Mouse (Mus musculus) myocyte (in vitro differentiated cells): ENCODE data around the gene Filip1. TPM values are rescaled to one million over a fixed set of nuclear protein-coding genes. Genes with fewer than 3 reads are reported as not detected.

ENCODE experiments used
- H3K27me3 ChIP-seq: one replicate; pipeline ENCODE4 v1.6.1; 2011; ENCODE audit not compliant: control insufficient read depth, insufficient read depth, insufficient read length
- H3K36me3 ChIP-seq: one replicate; pipeline ENCODE4 v1.6.1; 2011; ENCODE audit not compliant: control insufficient read depth, insufficient read depth
- H3K4me2 ChIP-seq: one replicate; pipeline ENCODE4 v1.6.1; 2011; ENCODE audit warnings: low read depth, control low read depth
- H3K4me3 ChIP-seq: one replicate; pipeline ENCODE4 v1.5.1; 2011; ENCODE audit warnings: mild to moderate bottlenecking, control low read depth, moderate library complexity
- H3K79me2 ChIP-seq: one replicate; pipeline ENCODE4 v1.6.1; 2011; ENCODE audit not compliant: control insufficient read depth, insufficient read depth
- H3ac ChIP-seq: one replicate; pipeline ENCODE4 v1.6.1; 2011; ENCODE audit not compliant: control insufficient read depth, insufficient read length
- CEBPB ChIP-seq: IDR thresholded peaks from 2 replicates; pipeline ENCODE4 v1.6.1; 2011; ENCODE audit warnings: mild to moderate bottlenecking, moderate library complexity; ENCODE audit not compliant: poor library complexity, insufficient read depth, severe bottlenecking
- E2F4 ChIP-seq: IDR thresholded peaks from one replicate; pipeline ENCODE4 v1.6.1; 2011; ENCODE audit warnings: mild to moderate bottlenecking, control low read depth, moderate library complexity; ENCODE audit not compliant: insufficient read depth
- MAX ChIP-seq: IDR thresholded peaks from one replicate; pipeline ENCODE4 v1.6.1; 2011; ENCODE audit warnings: low read depth, mild to moderate bottlenecking, control low read depth
- MYOD1 ChIP-seq, 3 experiments: IDR thresholded peaks; one replicate each; pipeline ENCODE4 v1.6.1; 2011; ENCODE audit warnings: control low read depth in 2 of 3, low read depth in 2 of 3, mild to moderate bottlenecking in 2 of 3, moderate library complexity in 1 of 3; ENCODE audit not compliant: insufficient read length in 2 of 3, control insufficient read depth in 1 of 3
- MYOG ChIP-seq, 3 experiments: IDR thresholded peaks; one replicate each; pipeline ENCODE4 v1.6.1; 2011; ENCODE audit warnings: control low read depth in 2 of 3, low read depth in 2 of 3, mild to moderate bottlenecking in 2 of 3; ENCODE audit not compliant: insufficient read length in 2 of 3, control insufficient read depth in 1 of 3, insufficient read depth in 1 of 3
- POLR2A ChIP-seq: IDR thresholded peaks from one replicate; pipeline ENCODE4 v1.6.1; 2011; ENCODE audit warnings: low read depth, mild to moderate bottlenecking, control low read depth, moderate library complexity; ENCODE audit not compliant: insufficient read length
- POLR2AphosphoS2 ChIP-seq: IDR thresholded peaks from one replicate; pipeline ENCODE4 v1.6.1; 2011; ENCODE audit warnings: low read depth, control low read depth; ENCODE audit not compliant: insufficient read length
- REST ChIP-seq: IDR thresholded peaks from one replicate; pipeline ENCODE4 v1.6.1; 2011; ENCODE audit warnings: mild to moderate bottlenecking, control low read depth, moderate library complexity; ENCODE audit not compliant: insufficient read depth, insufficient read length
- SRF ChIP-seq: IDR thresholded peaks from one replicate; pipeline ENCODE4 v1.6.1; 2011; ENCODE audit warnings: low read depth; ENCODE audit not compliant: control insufficient read depth, insufficient read length
- TCF12 ChIP-seq: IDR thresholded peaks from one replicate; pipeline ENCODE4 v1.6.1; 2011; ENCODE audit warnings: mild to moderate bottlenecking, control low read depth; ENCODE audit not compliant: poor library complexity, insufficient read depth, severe bottlenecking
- TCF3 ChIP-seq: IDR thresholded peaks from one replicate; pipeline ENCODE4 v1.6.1; 2011; ENCODE audit warnings: low read depth, control low read depth; ENCODE audit not compliant: insufficient read length
- USF1 ChIP-seq: IDR thresholded peaks from one replicate; pipeline ENCODE4 v1.6.1; 2011; ENCODE audit warnings: low read depth, mild to moderate bottlenecking, control low read depth, moderate library complexity
- polyA plus RNA-seq: library from polyadenylated mRNA; unstranded; fragments of >200 nt; fragmentation: generic; extraction: Trizol; gene quantifications from one replicate; pipeline ENCODE4 v1.2.1, GENCODE M21; 2012; ENCODE audit warnings: missing spikeins

Gene Filip1
- polyA plus RNA-seq, 1 experiment = 7.0 TPM

GRCm38 (mm10) chr9:79970659-79971118 lies 42.0 kb downstream of the Filip1 start:
- Histone ChIP-seq H3K79me2 (peaks cover 11% of the 10 kb centered on the region), H3ac (no peak overlapping the region), H3K27me3 (no peaks in the 10 kb centered on the region), H3K4me2 (peak overlapping the region; percentile 49), H3K4me3 (no peak overlapping the region), H3K36me3 (no peaks in the 10 kb centered on the region)
- TF ChIP-seq POLR2A (no peak), MAX (no peak), REST (no peak)

GRCm38 (mm10) chr9:79969544-79969943 lies 43.1 kb downstream of the Filip1 start:
- H3ac ChIP-seq = no peak overlapping the region
- peak overlapping the region; percentile 18 for H3K4me2 ChIP-seq
- H3K27me3 ChIP-seq = no peaks in the 10 kb centered on the region
- H3K36me3 ChIP-seq = no peaks in the 10 kb centered on the region
- peaks cover 11% of the 10 kb centered on the region for H3K79me2 ChIP-seq
- no peak overlapping the region for H3K4me3 ChIP-seq
- TF ChIP-seq MYOG (IDR thresholded peaks at IDR 0.05; ENCODE audit: control insufficient read depth in 1 of 3, insufficient read depth in 1 of 3, insufficient read length in 2 of 3, low read depth in 2 of 3) = no peak
- TF ChIP-seq POLR2A = no peak
- no peak for TF ChIP-seq POLR2AphosphoS2
- no peak for TF ChIP-seq TCF12
- TF ChIP-seq REST = no peak
- TF ChIP-seq MAX = no peak

DNA sequence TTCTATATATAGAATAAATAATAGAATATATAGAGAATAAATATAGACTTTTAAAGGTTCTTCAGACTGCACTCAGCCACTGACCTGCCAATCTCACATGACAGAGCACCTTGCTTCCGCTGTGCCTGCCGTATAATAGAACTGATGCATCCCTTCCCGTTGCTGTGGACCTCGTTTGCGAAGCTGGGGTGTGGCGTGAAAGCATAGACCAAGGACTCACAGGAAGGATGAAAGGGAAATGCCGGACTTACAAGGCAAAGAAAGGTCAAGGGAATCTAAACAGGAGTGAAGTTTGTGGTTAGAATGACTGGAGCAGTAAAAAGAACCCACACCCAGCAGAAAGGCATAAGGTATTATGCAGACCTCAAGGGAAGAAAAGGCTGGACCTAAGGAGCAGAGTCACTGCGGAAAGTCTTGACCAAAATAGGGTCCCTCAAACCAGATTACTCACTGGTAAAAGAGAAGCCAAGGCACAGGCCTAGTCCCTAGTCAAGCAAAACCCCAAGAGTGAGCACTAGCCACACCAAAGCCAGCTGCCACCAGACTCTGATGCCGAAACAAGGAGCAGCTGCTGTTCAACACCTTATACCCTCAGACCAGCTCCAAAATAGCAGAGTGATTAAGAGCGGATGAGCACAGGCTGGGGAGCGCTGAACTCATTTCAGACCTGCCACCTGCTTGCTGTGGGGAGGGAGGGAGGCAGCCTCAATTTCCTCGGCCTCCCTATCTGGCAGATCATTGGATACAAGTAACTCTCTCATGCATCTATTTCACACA lies 45.8 kb downstream of the Filip1 start:
- Histone ChIP-seq H3K4me2 (peak overlapping the region; percentile 45), H3K27me3 (no peaks in the 10 kb centered on the region), H3K36me3 (no peaks in the 10 kb centered on the region), H3K79me2 (peaks cover 11% of the 10 kb centered on the region), H3K4me3 (no peak overlapping the region), H3ac (no peak overlapping the region)
- TF ChIP-seq MYOG (IDR thresholded peaks at IDR 0.05; ENCODE audit: control insufficient read depth in 1 of 3, insufficient read depth in 1 of 3, insufficient read length in 2 of 3, low read depth in 2 of 3) (peak; percentile 88 to 99 (median 98)), MAX (no peak), TCF3 (peak; percentile 74), MYOD1 (IDR thresholded peaks at IDR 0.05; ENCODE audit: control insufficient read depth in 1 of 3, insufficient read length in 2 of 3, low read depth in 2 of 3) (peak; percentile 67 to 94 (median 90)), TCF12 (peak; percentile 90)

GRCm38 (mm10) chr9:79965600-79966392 lies 46.9 kb downstream of the Filip1 start:
- no peaks in the 10 kb centered on the region for H3K27me3 ChIP-seq
- no peaks in the 10 kb centered on the region for H3K36me3 ChIP-seq
- H3K79me2 ChIP-seq = peaks cover 11% of the 10 kb centered on the region
- TF ChIP-seq MAX = no peak
- no peak for TF ChIP-seq USF1
- no peak for TF ChIP-seq E2F4
- peak; percentile 72 to 89 (median 75) for TF ChIP-seq MYOD1 (IDR thresholded peaks at IDR 0.05; ENCODE audit: control insufficient read depth in 1 of 3, insufficient read length in 2 of 3, low read depth in 2 of 3)
- no peak for TF ChIP-seq REST
- peak; percentile 11 for TF ChIP-seq SRF
- TF ChIP-seq CEBPB = peak; percentile 78; the same call in 1 of the 2 replicates
- peak; percentile 81 for TF ChIP-seq TCF12
- peak; percentile 73 for TF ChIP-seq TCF3
- peak; percentile 69 to 95 (median 89) for TF ChIP-seq MYOG (IDR thresholded peaks at IDR 0.05; ENCODE audit: control insufficient read depth in 1 of 3, insufficient read depth in 1 of 3, insufficient read length in 2 of 3, low read depth in 2 of 3)
- no peak overlapping the region for H3ac ChIP-seq
- H3K4me3 ChIP-seq = no peak overlapping the region
- peak overlapping the region; percentile 70 for H3K4me2 ChIP-seq

- Histone ChIP-seq H3K79me2 (peaks cover 6% of the 10 kb centered on the region), H3K4me3 (no peak overlapping the region), H3K27me3 (no peaks in the 10 kb centered on the region), H3K4me2 (peak overlapping the region; percentile 70), H3ac (no peak overlapping the region), H3K36me3 (no peaks in the 10 kb centered on the region)
- TF ChIP-seq MYOG (IDR thresholded peaks at IDR 0.05; ENCODE audit: control insufficient read depth in 1 of 3, insufficient read depth in 1 of 3, insufficient read length in 2 of 3, low read depth in 2 of 3) = peak; percentile 54 to 87 (median 55)
- no peak for TF ChIP-seq SRF
- TF ChIP-seq TCF12 = no peak
- no peak for TF ChIP-seq TCF3
- no peak for TF ChIP-seq MAX
- TF ChIP-seq E2F4 = no peak
- TF ChIP-seq MYOD1 (IDR thresholded peaks at IDR 0.05; ENCODE audit: control insufficient read depth in 1 of 3, insufficient read length in 2 of 3, low read depth in 2 of 3) = peak in 2 of 3 experiments; percentile 56 to 83
- TF ChIP-seq CEBPB = no peak
- no peak for TF ChIP-seq POLR2A
- TF ChIP-seq USF1 = no peak
- TF ChIP-seq POLR2AphosphoS2 = peak; percentile 28
- no peak for TF ChIP-seq REST
Measured at GRCm38 (mm10) chr9:79965003-79965402, 47.6 kb downstream of the Filip1 start.
